Mouse (Mus musculus): ENCODE measurements around the gene Rec114. TPM values are rescaled to one million over a fixed set of nuclear protein-coding genes. Genes with fewer than 3 reads are reported as not detected.

The Rec114 gene
- polyA plus RNA-seq, 1 experiment from 2014 or later: 3.2 TPM

GRCm38 (mm10) chr9:58707796-58708195 lies 36.0 kb downstream of the Rec114 start:
- H3K36me3 ChIP-seq (ENCODE audit: control insufficient read depth, insufficient read depth, low read length): no peaks in the 10 kb centered on the region
- DNase-seq (ENCODE audit: low spot score) (no peak), ATAC-seq (ENCODE audit: low read depth) (no peak)
- no peak overlapping the region for H3K4me2 ChIP-seq (ENCODE audit: low read depth, low read length)
- H3K27me3 ChIP-seq (replicated peaks; ENCODE audit: control insufficient read depth, insufficient read depth, low read length): no peaks in the 10 kb centered on the region
- H3K4me3 ChIP-seq (ENCODE audit: low read depth, low read length): no peak overlapping the region
- H3K9ac ChIP-seq (ENCODE audit: low read depth, low read length): no peak overlapping the region
- 74% methylated on average over 11 of the region's 11 CpGs for WGBS
- no peak overlapping the region for H3K27ac ChIP-seq (replicated peaks; ENCODE audit: low read depth, low read length)
- no peaks in the 10 kb centered on the region for H3K4me1 ChIP-seq (ENCODE audit: control insufficient read depth, insufficient read depth, low read length)
- H3K9me3 ChIP-seq (ENCODE audit: control insufficient read depth, low read length): no peaks in the 10 kb centered on the region

GRCm38 (mm10) chr9:58706024-58706423 lies 37.7 kb downstream of the Rec114 start:
- H3K9ac ChIP-seq (ENCODE audit: low read depth, low read length): no peak overlapping the region
- H3K36me3 ChIP-seq (ENCODE audit: control insufficient read depth, insufficient read depth, low read length): no peaks in the 10 kb centered on the region
- H3K4me3 ChIP-seq (ENCODE audit: low read depth, low read length): no peak overlapping the region
- no peaks in the 10 kb centered on the region for H3K27me3 ChIP-seq (replicated peaks; ENCODE audit: control insufficient read depth, insufficient read depth, low read length)
- ATAC-seq (ENCODE audit: low read depth) (no peak), DNase-seq (ENCODE audit: low spot score) (peak; percentile 24)
- H3K9me3 ChIP-seq (ENCODE audit: control insufficient read depth, low read length): no peaks in the 10 kb centered on the region
- WGBS: 73% methylated on average over 7 of the region's 7 CpGs
- H3K4me2 ChIP-seq (ENCODE audit: low read depth, low read length): no peak overlapping the region
- no peak overlapping the region for H3K27ac ChIP-seq (replicated peaks; ENCODE audit: low read depth, low read length)
- H3K4me1 ChIP-seq (ENCODE audit: control insufficient read depth, insufficient read depth, low read length): no peaks in the 10 kb centered on the region

- no peaks in the 10 kb centered on the region for H3K27me3 ChIP-seq (replicated peaks; ENCODE audit: control insufficient read depth, insufficient read depth, low read length)
- 81% methylated on average over 7 of the region's 7 CpGs for WGBS
- H3K36me3 ChIP-seq (ENCODE audit: control insufficient read depth, insufficient read depth, low read length): no peaks in the 10 kb centered on the region
- DNase-seq (ENCODE audit: low spot score) (no peak), ATAC-seq (ENCODE audit: low read depth) (no peak)
- H3K4me3 ChIP-seq (ENCODE audit: low read depth, low read length): no peak overlapping the region
- no peak overlapping the region for H3K4me2 ChIP-seq (ENCODE audit: low read depth, low read length)
- no peaks in the 10 kb centered on the region for H3K4me1 ChIP-seq (ENCODE audit: control insufficient read depth, insufficient read depth, low read length)
- H3K9me3 ChIP-seq (ENCODE audit: control insufficient read depth, low read length): no peaks in the 10 kb centered on the region
- no peak overlapping the region for H3K9ac ChIP-seq (ENCODE audit: low read depth, low read length)
- no peak overlapping the region for H3K27ac ChIP-seq (replicated peaks; ENCODE audit: low read depth, low read length)
These were observed 40.0 kb downstream of the Rec114 start for GRCm38 (mm10) chr9:58703766-58704165.

GRCm38 (mm10) chr9:58701751-58702150 lies 42.0 kb downstream of the Rec114 start:
- H3K27ac ChIP-seq (replicated peaks; ENCODE audit: low read depth, low read length): no peak overlapping the region
- ATAC-seq (ENCODE audit: low read depth) (no peak), DNase-seq (ENCODE audit: low spot score) (no peak)
- no peaks in the 10 kb centered on the region for H3K4me1 ChIP-seq (ENCODE audit: control insufficient read depth, insufficient read depth, low read length)
- no peak overlapping the region for H3K4me2 ChIP-seq (ENCODE audit: low read depth, low read length)
- H3K9ac ChIP-seq (ENCODE audit: low read depth, low read length): no peak overlapping the region
- H3K36me3 ChIP-seq (ENCODE audit: control insufficient read depth, insufficient read depth, low read length): no peaks in the 10 kb centered on the region
- no peaks in the 10 kb centered on the region for H3K9me3 ChIP-seq (ENCODE audit: control insufficient read depth, low read length)
- no peaks in the 10 kb centered on the region for H3K27me3 ChIP-seq (replicated peaks; ENCODE audit: control insufficient read depth, insufficient read depth, low read length)
- H3K4me3 ChIP-seq (ENCODE audit: low read depth, low read length): no peak overlapping the region
- WGBS: 75% methylated on average over 2 of the region's 2 CpGs

- no peak overlapping the region for H3K4me2 ChIP-seq (ENCODE audit: low read depth, low read length)
- no peak overlapping the region for H3K27ac ChIP-seq (replicated peaks; ENCODE audit: low read depth, low read length)
- WGBS: 98% methylated on average over 2 of the region's 2 CpGs
- DNase-seq (ENCODE audit: low spot score) (no peak), ATAC-seq (ENCODE audit: low read depth) (no peak)
- no peak overlapping the region for H3K9ac ChIP-seq (ENCODE audit: low read depth, low read length)
- H3K27me3 ChIP-seq (replicated peaks; ENCODE audit: control insufficient read depth, insufficient read depth, low read length): no peaks in the 10 kb centered on the region
- no peaks in the 10 kb centered on the region for H3K36me3 ChIP-seq (ENCODE audit: control insufficient read depth, insufficient read depth, low read length)
- no peak overlapping the region for H3K4me3 ChIP-seq (ENCODE audit: low read depth, low read length)
- H3K9me3 ChIP-seq (ENCODE audit: control insufficient read depth, low read length): 0 out of 2 replicates have a peak, but pooled peaks cover 7% of the 10 kb centered on the region
- no peaks in the 10 kb centered on the region for H3K4me1 ChIP-seq (ENCODE audit: control insufficient read depth, insufficient read depth, low read length)
These were observed 45.3 kb downstream of the Rec114 start for GRCm38 (mm10) chr9:58698486-58698885.

GRCm38 (mm10) chr9:58691471-58691870 lies 52.3 kb downstream of the Rec114 start:
- Histone ChIP-seq H3K9ac (ENCODE audit: low read depth, low read length) (no peak overlapping the region), H3K27ac (replicated peaks; ENCODE audit: low read depth, low read length) (no peak overlapping the region), H3K36me3 (ENCODE audit: control insufficient read depth, insufficient read depth, low read length) (no peaks in the 10 kb centered on the region), H3K4me1 (ENCODE audit: control insufficient read depth, insufficient read depth, low read length) (no peaks in the 10 kb centered on the region), H3K27me3 (replicated peaks; ENCODE audit: control insufficient read depth, insufficient read depth, low read length) (no peaks in the 10 kb centered on the region), H3K4me2 (ENCODE audit: low read depth, low read length) (no peak overlapping the region), H3K4me3 (ENCODE audit: low read depth, low read length) (no peak overlapping the region), H3K9me3 (ENCODE audit: control insufficient read depth, low read length) (0 out of 2 replicates have a peak, but pooled peaks cover 7% of the 10 kb centered on the region)
- ATAC-seq (ENCODE audit: low read depth) (no peak), DNase-seq (ENCODE audit: low spot score) (no peak)
- 84% methylated on average over 7 of the region's 7 CpGs for WGBS

- H3K4me3 ChIP-seq (ENCODE audit: low read depth, low read length): no peak overlapping the region
- no peak overlapping the region for H3K4me2 ChIP-seq (ENCODE audit: low read depth, low read length)
- WGBS: 84% methylated on average over 4 of the region's 4 CpGs
- no peaks in the 10 kb centered on the region for H3K4me1 ChIP-seq (ENCODE audit: control insufficient read depth, insufficient read depth, low read length)
- H3K9me3 ChIP-seq (ENCODE audit: control insufficient read depth, low read length): 0 out of 2 replicates have a peak, but pooled peaks cover 7% of the 10 kb centered on the region
- no peak overlapping the region for H3K27ac ChIP-seq (replicated peaks; ENCODE audit: low read depth, low read length)
- DNase-seq (ENCODE audit: low spot score) (no peak), ATAC-seq (ENCODE audit: low read depth) (no peak)
- no peaks in the 10 kb centered on the region for H3K36me3 ChIP-seq (ENCODE audit: control insufficient read depth, insufficient read depth, low read length)
- H3K27me3 ChIP-seq (replicated peaks; ENCODE audit: control insufficient read depth, insufficient read depth, low read length): no peaks in the 10 kb centered on the region
- H3K9ac ChIP-seq (ENCODE audit: low read depth, low read length): no peak overlapping the region
These were observed 53.1 kb downstream of the Rec114 start for GRCm38 (mm10) chr9:58690701-58691100.

GRCm38 (mm10) chr9:58688076-58688475 lies 55.7 kb downstream of the Rec114 start:
- Histone ChIP-seq H3K4me1 (ENCODE audit: control insufficient read depth, insufficient read depth, low read length) (no peaks in the 10 kb centered on the region), H3K36me3 (ENCODE audit: control insufficient read depth, insufficient read depth, low read length) (no peaks in the 10 kb centered on the region), H3K4me2 (ENCODE audit: low read depth, low read length) (no peak overlapping the region), H3K9ac (ENCODE audit: low read depth, low read length) (no peak overlapping the region), H3K27ac (replicated peaks; ENCODE audit: low read depth, low read length) (no peak overlapping the region), H3K4me3 (ENCODE audit: low read depth, low read length) (no peak overlapping the region), H3K9me3 (ENCODE audit: control insufficient read depth, low read length) (no peaks in the 10 kb centered on the region), H3K27me3 (replicated peaks; ENCODE audit: control insufficient read depth, insufficient read depth, low read length) (no peaks in the 10 kb centered on the region)
- 75% methylated on average over 4 of the region's 4 CpGs for WGBS
- no peak for DNase-seq (ENCODE audit: low spot score)
- no peak for ATAC-seq (ENCODE audit: low read depth)

- Histone ChIP-seq H3K9me3 (ENCODE audit: control insufficient read depth, low read length) (no peaks in the 10 kb centered on the region), H3K4me1 (ENCODE audit: control insufficient read depth, insufficient read depth, low read length) (no peaks in the 10 kb centered on the region), H3K4me2 (ENCODE audit: low read depth, low read length) (no peak overlapping the region), H3K4me3 (ENCODE audit: low read depth, low read length) (no peak overlapping the region), H3K27me3 (replicated peaks; ENCODE audit: control insufficient read depth, insufficient read depth, low read length) (no peaks in the 10 kb centered on the region), H3K27ac (replicated peaks; ENCODE audit: low read depth, low read length) (no peak overlapping the region), H3K36me3 (ENCODE audit: control insufficient read depth, insufficient read depth, low read length) (no peaks in the 10 kb centered on the region), H3K9ac (ENCODE audit: low read depth, low read length) (no peak overlapping the region)
- WGBS: 77% methylated on average over 10 of the region's 10 CpGs
- no peak for DNase-seq (ENCODE audit: low spot score)
- no peak for ATAC-seq (ENCODE audit: low read depth)
These were observed 58.5 kb downstream of the Rec114 start for GRCm38 (mm10) chr9:58685290-58685689.
